Mouse (Mus musculus): Measurements from ENCODE around the gene Pkn2.

Gene Pkn2

DNA sequence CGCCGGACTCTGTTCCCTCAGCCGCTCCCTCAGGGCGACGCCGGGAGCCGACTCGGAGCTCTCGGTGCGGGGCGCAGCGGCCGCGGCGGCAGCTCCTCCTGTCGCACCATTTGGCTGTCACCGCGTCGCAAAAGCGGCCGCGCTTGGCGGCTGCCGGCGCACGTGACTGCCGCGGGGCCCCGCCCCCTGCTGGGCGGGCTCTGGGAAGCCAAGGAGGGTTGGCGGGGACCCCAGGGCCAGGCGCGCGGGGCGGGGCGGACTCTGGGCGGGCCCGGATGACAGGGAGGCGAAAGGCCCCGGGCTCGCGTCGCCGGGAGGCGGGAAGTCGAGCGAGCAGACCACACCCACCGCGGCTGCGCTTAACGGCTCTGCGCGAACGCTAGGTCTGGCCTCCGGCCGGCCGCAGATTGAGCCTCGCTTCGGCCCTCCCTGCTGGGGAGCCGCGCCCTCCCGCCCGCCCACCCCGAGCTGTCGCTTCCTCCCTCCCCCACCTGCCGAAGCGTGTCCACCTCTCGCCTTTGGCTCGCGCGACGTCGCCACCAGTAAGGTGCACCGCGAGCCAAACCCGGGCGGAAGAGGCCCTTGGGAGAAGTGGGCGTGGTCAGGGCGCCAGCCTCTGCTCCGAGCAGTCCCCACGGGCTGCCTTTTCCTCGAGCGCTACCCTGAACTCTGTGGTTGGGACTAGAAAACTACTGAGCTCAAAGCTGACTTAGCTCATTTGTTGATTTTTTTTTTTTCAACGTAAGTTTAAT is at the start of gene Pkn2:
Pkn2 (minus strand) TSS at position 133 of the 752 bp plus-strand sequence.
- DNase-seq (ENCODE audit: low spot score): peak; percentile 98

DNA sequence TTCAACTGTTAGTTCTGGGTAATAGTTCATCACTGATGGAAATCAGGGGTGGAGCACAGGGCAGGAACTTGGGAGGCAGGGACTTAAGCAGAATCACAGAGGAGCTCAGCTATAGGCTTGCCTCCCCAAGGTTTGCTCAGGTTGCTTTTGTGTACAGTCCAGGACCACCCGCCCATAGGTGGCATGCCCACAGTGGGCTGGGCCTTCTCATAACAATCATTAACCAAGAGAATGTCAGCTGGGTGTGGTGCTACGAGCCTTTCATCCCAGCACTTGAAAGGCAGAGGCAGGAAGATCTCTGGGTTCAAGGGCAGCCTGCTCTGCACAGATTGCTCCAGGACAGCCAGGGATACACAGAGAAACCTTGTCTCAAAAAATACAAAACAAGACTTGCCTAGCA is 48.1 kb upstream of the Pkn2 start:
- no peak for DNase-seq (ENCODE audit: low spot score)

DNA sequence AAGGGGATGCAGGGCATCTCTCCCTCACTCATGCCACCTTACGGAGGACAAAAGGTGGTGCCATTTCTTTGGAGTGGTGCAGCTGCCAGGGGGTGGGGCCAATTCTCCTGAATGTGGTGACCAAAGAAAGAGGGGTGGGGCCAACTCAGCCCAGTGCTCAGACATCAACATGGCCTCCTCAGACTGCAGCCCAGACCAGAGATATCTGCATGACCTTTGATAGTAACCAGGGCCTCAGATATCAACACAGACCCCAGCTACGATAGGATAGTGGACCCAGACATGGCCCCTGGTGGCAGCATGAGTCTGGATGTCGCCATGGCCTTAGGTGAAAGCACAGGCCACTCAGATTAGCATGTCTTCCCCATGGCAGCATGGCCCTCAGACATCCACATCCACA is 45.5 kb upstream of the Pkn2 start:
- DNase-seq (ENCODE audit: low spot score): no peak

DNA sequence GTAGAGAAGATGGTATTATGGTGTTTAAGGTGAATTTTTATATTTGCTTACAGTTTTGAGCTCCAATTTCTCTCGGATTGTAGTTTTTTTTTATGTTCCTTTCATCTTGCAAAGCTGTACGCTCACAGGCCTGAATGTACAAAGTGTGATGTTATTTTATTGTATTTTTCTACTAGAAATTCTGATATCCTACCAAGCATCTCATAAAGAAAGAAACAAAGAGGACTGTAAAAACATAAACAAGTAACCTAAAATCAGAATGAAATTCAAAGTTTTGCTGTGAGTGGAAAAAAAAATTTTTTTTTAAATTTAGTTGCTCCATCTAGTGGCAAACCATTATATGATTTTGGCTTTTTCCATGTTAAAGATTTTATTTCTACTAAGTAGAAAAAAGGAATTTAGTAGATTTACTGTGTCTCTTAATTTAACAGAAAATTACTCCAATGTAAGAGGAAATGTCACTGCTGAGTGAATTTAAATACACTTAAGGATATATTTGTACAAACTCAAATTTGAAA is 43.1 kb upstream of the Pkn2 start:
- no peak for DNase-seq (ENCODE audit: low spot score)

DNA sequence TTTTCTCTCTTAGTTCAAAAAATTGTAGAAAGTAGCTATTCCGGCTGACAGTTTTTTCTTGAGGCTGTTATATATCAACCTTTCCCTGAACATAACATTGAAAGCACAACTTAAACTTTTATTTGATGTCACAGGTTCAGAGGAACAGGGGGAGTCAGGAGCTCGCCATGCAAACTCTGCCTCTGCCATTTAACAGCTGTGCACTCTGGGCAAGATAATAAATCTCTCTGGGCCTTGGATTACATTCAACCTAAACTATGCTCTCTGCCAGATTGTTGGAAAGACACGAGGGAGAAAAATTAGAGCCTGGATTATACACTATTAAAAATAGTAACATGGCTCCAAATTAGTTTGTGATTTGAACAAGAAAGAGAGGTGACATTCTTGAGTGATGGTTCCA is 37.3 kb upstream of the Pkn2 start:
- DNase-seq (ENCODE audit: low spot score): no peak

DNA sequence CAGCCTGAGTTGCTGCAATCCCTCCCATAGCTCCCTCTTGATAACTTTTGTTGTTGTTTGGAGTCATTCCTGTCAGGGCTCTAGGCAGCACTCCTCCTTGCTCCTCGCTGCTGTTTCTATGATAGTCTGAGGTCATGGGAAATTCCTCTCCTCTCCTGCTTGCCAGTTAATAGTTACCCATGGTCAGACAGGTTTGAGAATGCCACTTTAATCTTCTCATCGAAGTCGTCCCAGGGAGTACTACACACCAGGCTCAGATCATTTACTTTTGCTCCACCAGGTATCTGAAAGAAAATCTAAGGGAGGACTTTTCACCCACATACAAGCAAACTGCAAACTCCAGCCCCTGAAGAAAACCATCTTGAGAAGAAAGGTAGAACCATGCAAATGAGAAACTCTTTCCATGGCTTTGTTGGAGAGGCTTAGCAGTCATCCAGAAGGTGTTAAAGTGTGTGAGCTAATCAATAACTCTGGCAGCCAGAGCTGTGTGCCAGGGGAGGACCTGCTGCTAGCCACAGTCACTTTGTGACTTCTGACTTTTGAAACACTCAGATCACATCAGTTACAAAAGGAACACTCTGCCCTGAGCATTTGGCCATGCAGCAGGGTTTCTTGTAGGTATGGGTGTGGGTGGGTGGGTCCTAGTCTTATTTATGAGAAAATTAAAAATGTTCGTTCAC is 36.1 kb upstream of the Pkn2 start:
- no peak for DNase-seq (ENCODE audit: low spot score)

DNA sequence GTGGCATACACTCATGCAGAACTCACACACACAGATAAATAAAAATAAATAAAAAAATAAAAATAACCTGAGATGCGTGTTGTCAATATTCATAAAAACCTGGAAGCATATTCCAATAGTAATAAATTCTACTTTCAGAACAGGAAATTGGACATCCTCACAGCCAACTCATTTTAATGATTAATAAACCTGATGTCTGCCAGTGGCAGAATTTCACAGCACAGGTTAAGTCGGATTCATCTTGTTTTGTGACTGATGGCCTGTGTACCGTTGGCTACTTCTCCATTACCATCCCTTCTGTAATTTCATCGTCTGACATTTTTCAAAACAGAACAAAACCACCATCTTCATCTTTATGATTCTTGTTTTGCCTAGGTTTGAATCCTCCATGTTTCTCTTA is 35.4 kb upstream of the Pkn2 start:
- no peak for DNase-seq (ENCODE audit: low spot score)

DNA sequence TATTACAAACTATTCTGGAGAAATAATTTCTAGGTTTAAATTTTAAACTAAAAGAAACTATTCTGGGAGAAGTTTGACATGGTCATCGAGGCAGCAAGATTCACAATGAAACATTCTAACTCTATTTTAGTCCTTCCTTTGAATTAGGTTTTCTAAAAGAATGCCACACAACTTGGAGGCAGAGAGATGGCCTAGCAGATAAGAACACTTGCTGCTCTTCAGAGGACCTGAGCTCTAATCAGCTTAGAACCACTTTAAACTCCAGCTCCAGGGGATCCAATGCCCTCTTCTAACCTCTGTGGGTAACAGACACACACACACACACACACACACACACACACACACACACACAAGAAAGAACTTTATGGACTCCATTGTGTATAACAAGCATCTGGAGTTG is 31.5 kb upstream of the Pkn2 start:
- DNase-seq (ENCODE audit: low spot score): no peak

DNA sequence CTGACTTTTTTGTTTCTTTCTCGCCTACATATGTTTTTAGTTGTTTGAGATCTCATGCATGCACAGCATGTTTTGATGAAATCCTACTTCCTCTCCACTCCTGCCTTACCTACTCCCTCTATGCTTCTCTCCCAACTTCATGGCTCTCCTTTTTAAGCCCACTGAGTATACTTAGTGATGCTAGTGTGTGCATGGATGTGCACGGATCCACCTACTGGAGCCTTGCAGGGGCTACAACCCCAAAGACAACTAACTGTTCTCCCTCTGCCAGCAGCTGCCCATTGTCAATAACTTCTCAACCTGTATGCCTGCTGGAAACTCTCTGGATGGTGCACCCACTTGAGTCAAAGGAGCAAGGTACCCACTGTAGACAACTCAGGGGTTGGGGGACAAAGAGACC is 17.9 kb upstream of the Pkn2 start:
- DNase-seq (ENCODE audit: low spot score): no peak

DNA sequence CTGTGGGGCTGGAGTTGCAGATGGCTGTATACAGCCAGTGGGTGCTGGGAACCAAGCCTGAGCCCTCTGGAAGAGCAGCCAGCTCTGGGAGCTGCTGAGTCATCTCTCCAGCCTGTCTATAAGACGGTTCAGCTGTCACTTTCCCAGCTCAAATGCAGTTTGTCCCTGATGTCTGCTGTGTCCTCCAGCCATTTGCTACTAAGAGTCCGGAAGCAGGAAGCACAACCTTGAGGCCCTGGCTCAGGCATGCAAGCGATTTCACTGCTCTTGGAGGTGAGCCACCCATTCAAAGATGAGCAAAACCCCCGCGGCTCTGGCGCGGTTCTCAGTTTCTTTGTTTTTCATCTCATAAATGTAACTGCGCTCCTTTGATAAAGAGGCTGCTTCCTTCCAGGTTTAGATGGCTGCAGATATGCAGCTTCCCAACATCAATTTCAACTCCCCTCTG is 17.2 kb upstream of the Pkn2 start:
- peak; percentile 36 for DNase-seq (ENCODE audit: low spot score)

DNA sequence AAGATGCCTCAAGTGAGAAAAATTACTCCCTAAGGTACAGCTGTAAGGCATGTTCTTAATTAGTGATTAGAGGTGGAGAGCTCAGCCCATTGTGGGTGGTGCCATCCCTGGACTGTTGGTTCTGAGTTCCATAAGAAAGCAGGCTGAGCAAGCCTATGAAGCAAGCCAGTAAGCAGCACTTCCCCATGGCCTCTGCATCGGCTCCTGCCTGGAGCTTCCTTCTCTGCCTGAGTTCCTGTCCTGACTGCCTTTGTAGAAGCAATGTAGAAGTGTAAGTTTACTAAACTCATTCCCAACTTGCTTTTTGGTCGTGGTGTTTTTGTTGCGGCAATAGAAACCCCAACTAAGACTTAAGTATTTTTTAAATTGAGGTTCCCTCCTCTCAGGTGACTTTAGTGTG is 8.6 kb upstream of the Pkn2 start:
- DNase-seq (ENCODE audit: low spot score): no peak

DNA sequence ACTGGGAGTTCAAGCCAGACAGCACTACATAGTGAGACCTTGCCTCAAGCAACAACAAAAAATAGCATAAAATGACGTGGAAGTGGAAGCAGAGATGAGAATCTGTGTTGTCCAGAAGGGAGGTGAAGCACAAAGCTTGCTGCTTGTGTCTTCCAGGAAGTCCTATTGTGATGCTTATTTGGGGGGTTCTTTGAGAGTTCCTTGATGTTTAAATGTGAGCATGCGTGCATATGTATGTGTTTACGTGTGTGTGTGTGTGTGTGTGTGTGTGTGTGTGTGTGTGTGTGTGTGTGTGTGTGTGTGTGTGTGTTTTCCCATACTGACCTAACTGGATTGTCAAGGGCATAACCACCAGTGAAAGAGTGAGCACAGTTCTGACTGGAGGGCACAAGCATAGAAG is 5.2 kb upstream of the Pkn2 start:
- DNase-seq (ENCODE audit: low spot score): no peak

DNA sequence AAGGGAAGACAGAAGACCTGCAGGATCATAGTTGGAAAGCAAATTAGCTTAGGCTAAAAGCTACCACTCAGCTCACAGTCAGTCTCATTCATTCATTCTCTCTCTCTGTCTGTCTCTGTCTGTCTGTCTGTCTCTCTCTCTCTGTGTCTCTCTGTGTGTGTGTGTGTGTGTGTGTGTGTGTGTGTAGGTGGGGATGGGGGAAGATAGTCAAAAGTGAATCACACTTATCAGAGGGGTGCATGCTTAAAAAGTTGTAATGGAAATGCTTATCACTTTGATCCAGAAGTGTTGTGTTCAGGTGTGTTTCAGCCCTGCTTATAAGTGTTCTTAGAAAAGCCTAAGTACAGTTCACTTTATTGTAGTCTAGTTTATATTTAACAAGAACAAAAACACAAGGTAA is 2.8 kb upstream of the Pkn2 start:
- no peak for DNase-seq (ENCODE audit: low spot score)

DNA sequence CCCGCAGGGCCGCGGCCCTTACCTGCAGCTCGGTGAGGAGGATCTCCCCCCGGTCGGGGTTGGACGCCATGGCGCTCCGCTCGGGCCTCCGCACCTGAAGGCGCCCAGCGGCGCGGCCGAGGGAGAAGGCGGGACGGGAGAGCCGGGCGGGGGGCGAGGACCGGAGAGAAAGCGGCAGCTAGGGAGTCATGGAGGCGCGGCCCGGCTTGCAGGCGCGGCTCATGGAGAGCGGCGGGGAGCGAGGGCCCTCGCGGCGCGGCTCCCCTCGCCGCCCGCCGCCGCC is 274 bp downstream of the Pkn2 start:
- no peak for DNase-seq (ENCODE audit: low spot score)

DNA sequence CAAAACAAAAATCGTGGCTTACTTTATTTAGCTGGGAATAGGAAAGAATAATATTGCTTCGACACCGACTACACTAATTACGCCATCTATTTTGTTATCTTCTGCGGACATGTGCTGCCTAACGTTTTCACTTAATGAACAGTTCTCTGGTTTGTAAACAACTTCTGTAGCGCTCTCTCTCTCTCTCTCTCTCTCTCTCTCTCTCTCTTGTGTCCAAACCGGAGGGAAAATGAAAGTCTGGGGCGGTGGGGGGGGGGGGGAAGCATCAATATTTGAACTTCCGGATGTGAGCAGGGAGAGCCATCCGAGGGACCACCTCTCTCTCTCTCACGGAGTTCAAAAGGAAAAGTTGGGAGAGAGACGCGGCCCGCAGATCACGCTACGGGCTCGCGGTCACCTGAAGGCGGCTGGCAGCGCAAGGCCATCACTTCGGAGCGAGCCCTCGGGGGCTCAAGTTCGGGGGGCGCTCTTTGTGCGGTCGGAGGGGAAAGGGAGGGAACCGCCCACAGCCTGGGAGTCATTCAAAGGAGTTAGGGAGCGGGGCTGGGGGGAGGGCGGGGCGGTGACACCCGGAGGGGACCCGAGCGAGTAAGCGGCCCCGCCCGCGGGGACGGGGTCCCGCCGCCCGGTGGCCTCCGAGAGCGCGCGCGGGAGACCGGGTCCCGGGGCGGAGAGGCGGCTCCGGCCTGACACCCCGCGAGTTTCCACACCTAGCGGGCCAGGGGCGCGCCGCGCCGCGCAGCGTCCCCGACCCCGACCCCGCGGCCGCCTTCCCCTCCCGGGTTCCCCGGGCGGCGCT is 815 bp downstream of the Pkn2 start:
- peak; percentile 71 for DNase-seq (ENCODE audit: low spot score)

DNA sequence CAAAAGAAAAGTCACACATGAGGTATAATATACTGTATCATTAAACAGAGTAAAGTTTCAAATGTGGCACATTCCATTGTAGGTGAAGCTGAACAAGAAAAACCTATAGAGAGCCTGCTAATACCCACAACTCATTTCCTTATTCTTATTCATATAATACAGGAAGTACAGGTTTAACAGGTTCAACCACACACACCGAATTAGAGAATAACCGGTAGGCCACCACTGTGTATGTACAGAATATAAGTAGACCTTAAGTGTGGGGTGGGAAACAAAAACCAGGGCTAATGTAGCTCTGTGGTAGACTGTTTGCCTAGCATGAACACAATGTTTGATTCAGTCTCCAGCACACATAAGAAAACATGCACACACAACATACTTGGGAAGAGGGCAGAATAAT is 18.6 kb downstream of the Pkn2 start:
- no peak for DNase-seq (ENCODE audit: low spot score)

DNA sequence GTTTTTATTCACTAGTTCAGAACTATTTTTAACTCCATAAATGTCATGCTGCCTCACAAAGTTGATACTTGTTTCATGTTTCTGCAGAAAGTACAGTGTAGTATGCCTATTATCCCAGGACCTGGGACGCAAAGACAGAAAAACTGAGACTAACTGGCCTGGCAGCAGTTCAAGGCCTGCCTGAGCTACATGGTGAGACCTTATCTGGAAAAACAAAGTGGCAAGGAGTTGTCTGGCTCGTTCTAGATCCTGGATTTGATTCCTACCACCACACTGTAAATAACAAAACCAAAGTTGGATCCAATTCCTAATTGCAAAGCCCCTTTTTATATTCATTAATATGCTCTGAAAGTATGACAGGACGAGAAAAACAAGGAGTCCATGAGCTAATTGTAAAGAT is 25.0 kb downstream of the Pkn2 start:
- peak; percentile 48 for DNase-seq (ENCODE audit: low spot score)

DNA sequence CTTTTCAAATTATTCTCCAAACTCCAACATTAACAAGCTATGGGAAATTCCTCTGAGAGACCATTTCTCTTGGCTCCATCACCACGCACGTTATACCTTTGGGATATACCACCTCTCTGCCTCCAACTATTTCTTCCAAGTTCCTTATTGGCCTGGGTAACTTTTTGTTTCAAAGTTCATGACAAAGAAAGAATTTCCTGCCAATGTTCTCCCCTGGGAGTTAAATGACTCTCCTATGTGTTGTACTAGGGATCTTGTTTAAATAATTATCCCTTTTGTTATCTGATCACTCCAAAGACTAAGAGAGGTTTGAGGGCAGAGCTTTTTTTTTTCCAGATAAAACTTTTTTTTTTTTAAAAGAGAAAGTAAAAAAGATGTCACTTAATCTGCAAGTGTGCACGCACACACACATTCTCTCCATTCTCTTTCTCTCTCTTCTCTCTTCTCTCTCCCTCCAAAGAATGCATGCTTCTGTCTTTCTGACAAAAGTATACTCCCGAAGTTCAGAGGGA is 25.8 kb downstream of the Pkn2 start:
- DNase-seq (ENCODE audit: low spot score): no peak

DNA sequence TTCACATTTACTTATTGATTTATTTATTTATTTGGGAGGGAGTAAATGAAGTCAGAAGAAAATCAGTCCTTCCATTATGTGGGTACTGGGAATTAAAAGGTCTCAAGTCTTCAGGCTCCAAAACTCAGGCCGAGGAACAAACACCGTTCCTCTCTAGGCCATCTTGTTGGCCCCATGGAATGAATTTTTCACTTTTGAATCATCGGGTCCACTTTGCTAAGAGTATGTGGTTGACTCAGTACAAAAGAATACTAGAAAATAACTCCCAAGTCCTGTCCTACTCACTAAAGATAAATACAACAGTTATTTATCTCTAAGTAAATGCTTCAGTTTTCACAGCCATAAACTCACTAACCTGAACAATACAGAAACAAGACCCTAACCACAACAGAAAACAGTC is 28.9 kb downstream of the Pkn2 start:
- no peak for DNase-seq (ENCODE audit: low spot score)

DNA sequence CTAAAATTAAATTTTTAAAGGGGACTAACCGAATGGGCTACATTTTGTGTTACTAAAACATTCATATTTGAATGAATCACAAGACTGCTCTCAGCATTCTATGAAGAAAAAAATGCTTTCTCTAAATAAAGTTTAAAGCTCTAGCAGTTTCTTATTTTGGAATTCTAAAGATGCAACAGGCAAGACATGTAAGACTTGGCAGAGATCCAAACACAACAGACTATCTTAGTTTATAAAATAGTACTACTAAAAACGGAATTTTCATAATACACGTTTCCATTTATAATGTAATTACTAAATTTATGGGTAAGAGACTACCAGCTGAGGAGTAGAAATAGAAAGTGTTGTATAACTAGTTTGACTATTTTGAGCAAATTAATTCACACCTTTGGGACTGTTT is 30.2 kb downstream of the Pkn2 start:
- DNase-seq (ENCODE audit: low spot score): no peak

DNA sequence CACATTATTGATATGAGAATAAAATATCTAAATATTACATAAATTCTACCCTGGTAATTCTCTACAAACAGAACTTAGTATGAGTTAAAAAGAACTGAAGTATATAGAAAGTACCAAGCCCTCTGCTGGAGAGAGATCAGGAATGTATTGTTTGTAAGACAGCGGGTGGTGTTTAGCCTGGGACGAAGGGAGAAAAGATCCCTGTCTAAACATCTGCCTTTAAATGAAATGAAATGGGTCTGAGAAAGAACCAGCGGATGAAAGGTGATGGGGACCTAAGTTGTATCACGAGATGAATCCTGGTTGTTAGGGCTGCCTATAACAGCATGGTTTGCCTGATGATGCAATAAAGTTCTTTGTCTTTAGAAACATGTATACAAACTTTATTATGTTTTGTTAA is 41.8 kb downstream of the Pkn2 start:
- DNase-seq (ENCODE audit: low spot score): no peak

DNA sequence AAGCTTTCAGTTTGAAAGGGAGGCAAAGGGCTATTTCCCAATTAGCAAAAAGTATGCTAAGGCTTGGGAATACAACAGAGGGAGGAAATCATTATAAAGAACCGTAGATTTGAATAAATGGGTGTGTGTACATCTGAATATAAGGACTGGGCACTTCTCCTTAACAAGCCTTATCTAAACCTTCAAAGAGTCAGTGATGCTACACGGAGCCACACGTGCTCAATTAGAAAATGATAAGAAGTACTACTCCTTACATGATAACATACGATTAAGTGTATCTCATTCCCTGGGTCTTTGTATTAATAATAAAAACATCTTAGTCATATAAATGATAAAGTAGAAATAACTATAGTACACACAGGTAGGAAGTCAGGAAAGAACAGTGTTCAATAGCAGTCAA is 47.0 kb downstream of the Pkn2 start:
- no peak for DNase-seq (ENCODE audit: low spot score)

DNA sequence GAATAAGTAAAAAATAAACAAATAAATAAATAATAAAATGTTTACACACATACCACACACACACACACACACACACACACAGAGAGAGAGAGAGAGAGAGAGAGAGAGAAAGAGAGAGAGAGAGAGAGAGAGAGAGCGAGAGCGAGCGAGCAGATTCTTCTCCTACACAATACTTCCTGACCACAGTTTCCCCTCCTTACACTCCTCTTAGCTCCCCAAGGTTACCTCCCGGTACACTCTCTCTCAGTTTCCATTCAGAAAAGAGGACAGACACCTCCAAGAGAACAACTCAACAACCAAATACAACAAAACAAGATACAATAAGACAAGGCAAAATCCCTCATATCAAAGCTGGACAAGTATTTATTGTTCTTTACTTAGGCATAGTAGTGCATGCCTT is 47.8 kb downstream of the Pkn2 start:
- no peak for DNase-seq (ENCODE audit: low spot score)
